Mouse (Mus musculus) leukemia stem cell, adult 10-12 weeks (primary cell): Measurements from ENCODE around the gene Atxn2l. TPM values are rescaled to one million over a fixed set of nuclear protein-coding genes. Genes with fewer than 3 reads are reported as not detected.

Experiments
- polyA plus RNA-seq: library from polyadenylated mRNA; stranded (reverse); fragments of >175 nt; gene quantifications from 2 replicates; pipeline ENCODE4 v1.2.3, GENCODE M21; 2012; ENCODE audit warnings: low replicate concordance

Gene Atxn2l
- 1,237 and 1,711 TPM in 2 replicates for polyA plus RNA-seq

GRCm38 (mm10) chr7:126503273-126503878 is at the start of gene Atxn2l:
Gene Atxn2l, minus strand, starts transcription at chr7:126503437.

GRCm38 (mm10) chr7:126487052-126487483 is 16.2 kb downstream of the Atxn2l start, which contains the start of gene Tufm:
Gene Tufm, plus strand, starts transcription at chr7:126487361.

GRCm38 (mm10) chr7:126474993-126475581 is 28.1 kb downstream of the Atxn2l start, which contains the start of gene Sh2b1:
Gene Sh2b1, minus strand, starts transcription at chr7:126475424.

GRCm38 (mm10) chr7:126463004-126463403 is 40.2 kb downstream of the Atxn2l start, which contains the start of gene Atp2a1:
Gene Atp2a1, minus strand, starts transcription at chr7:126463108.

Other genes with a start within 250 kb of the Atxn2l start
- 51.0 and 58.3 TPM in 2 replicates for gene Sbk1, start 230.8 kb downstream of the Atxn2l start, polyA plus RNA-seq
- 15.7 and 32.8 TPM in 2 replicates for gene Lat, start 133.9 kb downstream of the Atxn2l start, polyA plus RNA-seq
- gene Spns1, start 126.0 kb downstream of the Atxn2l start, polyA plus RNA-seq = 107 and 109 TPM in 2 replicates
- gene Nfatc2ip, start 106.7 kb downstream of the Atxn2l start, polyA plus RNA-seq = 5.5 and 6.0 TPM in 2 replicates
- gene Cd19, start 88.5 kb downstream of the Atxn2l start, polyA plus RNA-seq = 15.0 and 38.2 TPM in 2 replicates
- gene Rabep2, start 74.7 kb downstream of the Atxn2l start, polyA plus RNA-seq = 58.1 and 79.3 TPM in 2 replicates
- gene Atp2a1, start 40.3 kb downstream of the Atxn2l start, polyA plus RNA-seq = 0.27 and 0.34 TPM in 2 replicates
- 56.4 and 77.6 TPM in 2 replicates for gene Sh2b1, start 28.0 kb downstream of the Atxn2l start, polyA plus RNA-seq
- gene Tufm, start 16.1 kb downstream of the Atxn2l start, polyA plus RNA-seq = 19.5 and 71.4 TPM in 2 replicates
- gene Eif3c, start 63.0 kb upstream of the Atxn2l start, polyA plus RNA-seq = 46.8 and 71.7 TPM in 2 replicates
- gene Apobr, start 81.5 kb upstream of the Atxn2l start, polyA plus RNA-seq = 13.9 and 17.3 TPM in 2 replicates
- 6.0 and 18.7 TPM in 2 replicates for gene Cln3, start 82.4 kb upstream of the Atxn2l start, polyA plus RNA-seq
- gene Il27, start 91.5 kb upstream of the Atxn2l start, polyA plus RNA-seq = 0.47 and 2.1 TPM in 2 replicates
- gene Nupr1, start 127.4 kb upstream of the Atxn2l start, polyA plus RNA-seq = 5.4 and 6.2 TPM in 2 replicates
- gene Sgf29, start 145.9 kb upstream of the Atxn2l start, polyA plus RNA-seq = 23.6 and 70.5 TPM in 2 replicates
- 0.32 TPM in 1 of 2 replicates, not detected in the other for gene Sult1a1, start 173.0 kb upstream of the Atxn2l start, polyA plus RNA-seq
- gene Bola2, start 192.0 kb upstream of the Atxn2l start, polyA plus RNA-seq = 88.6 and 107 TPM in 2 replicates
- gene Slx1b, start 192.3 kb upstream of the Atxn2l start, polyA plus RNA-seq = 2.9 and 6.9 TPM in 2 replicates
- 287 and 313 TPM in 2 replicates for gene Coro1a, start 204.3 kb upstream of the Atxn2l start, polyA plus RNA-seq